Mouse (Mus musculus) layer of hippocampus, postnatal 25 days (tissue): ENCODE data around the gene Sp140. TPM values are rescaled to one million over a fixed set of nuclear protein-coding genes. Genes with fewer than 3 reads are reported as not detected.
"Not testable (repeated sequence)": the region's sequence is repeated elsewhere in the genome, so short reads cannot be mapped to it uniquely, and the experiment has no call there.

Experiments used
- DNase-seq, 2 experiments: peaks; one replicate each; pipeline ENCODE4 v3.0.0; 2022; ENCODE audit warnings: mixed read lengths in 2 of 2, low spot score in 1 of 2; ENCODE audit errors: extremely low spot score in 1 of 2
- total RNA-seq, 2 experiments: library from RNA; stranded (reverse); gene quantifications; 2 replicates each; pipeline ENCODE4 v1.2.3; 2021

Gene Sp140
- total RNA-seq, 2 experiments from 2014 or later = 0.17 to 0.45 TPM

GRCm38 (mm10) chr1:85636936-85637335 is 36.8 kb downstream of the Sp140 start:
- not testable (repeated sequence) for DNase-seq

DNA sequence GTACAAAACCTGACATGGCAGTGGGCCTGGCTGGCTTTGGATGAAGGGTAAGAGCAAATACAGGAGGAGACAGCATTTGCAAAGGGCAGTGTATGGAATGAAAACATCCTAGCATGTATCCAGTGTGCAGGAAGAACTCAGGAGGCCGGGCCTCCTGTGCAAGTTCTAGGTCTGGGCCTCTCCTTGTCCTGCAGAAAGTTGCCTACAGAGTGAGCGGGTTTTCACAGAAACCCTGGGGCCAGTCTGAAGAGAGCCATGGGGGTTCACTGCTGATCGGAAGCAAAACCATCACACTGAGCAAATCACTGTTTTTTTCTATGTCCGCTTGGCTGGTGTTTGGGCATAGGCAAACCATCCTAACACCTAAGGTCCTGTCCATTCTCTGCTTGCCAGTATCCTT is 38.0 kb downstream of the Sp140 start:
- not testable (repeated sequence) for DNase-seq

DNA sequence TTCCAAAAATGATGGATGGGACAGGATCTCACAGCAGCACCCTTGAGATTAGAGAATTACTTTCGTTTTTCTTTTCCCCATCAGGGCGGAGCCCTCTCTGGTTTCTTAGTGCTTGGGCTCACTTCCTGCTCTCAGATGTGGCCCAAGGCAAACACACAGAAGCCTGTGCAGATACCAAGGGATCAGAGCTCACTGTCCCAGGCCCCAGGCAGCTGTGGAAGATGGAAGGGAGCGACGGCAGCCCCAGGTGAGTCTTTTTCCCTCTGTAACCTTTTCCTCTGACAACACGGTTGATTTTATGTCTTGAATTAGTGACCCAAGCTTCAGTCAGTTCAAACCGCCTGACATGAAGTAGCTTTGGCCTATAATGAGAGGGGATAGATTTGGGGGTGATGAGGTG is 49.7 kb downstream of the Sp140 start, which contains the start of gene Sp100:
TSS of gene Sp100 (plus strand) at position 108 of the 400 bp plus-strand sequence.
- DNase-seq = not testable (repeated sequence)

GRCm38 (mm10) chr1:85650524-85650923 is 50.3 kb downstream of the Sp140 start:
- DNase-seq = not testable (repeated sequence)

DNA sequence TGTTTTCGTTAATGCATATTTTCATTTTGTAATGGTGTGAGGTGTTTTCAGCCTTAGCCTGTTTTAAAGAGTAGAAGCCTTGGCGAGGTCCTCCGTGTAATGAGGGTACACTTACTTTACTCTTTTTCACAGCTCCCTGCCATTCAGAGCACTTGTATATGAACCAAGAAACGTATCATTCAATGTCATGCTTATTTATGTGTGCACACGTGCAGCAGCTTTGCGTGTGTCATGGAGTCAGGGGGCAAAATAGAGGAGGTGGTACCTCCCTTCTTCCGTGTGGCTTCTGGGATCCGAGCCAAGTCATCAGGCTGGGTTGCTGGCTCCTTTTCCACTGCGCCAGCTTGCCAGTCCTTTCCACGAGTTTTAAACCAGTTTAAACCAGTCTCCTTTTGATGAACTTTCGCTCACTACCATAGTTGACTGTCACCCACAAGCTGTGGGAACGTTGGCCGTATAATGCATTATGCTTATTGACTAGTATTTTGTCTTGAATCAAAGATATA is 51.6 kb downstream of the Sp140 start:
- peak in 1 of 2 experiments; percentile 11 for DNase-seq

- DNase-seq = not testable (repeated sequence)
Observed at GRCm38 (mm10) chr1:85657211-85657610, 57.0 kb downstream of the Sp140 start.

GRCm38 (mm10) chr1:85664266-85664665 is 64.1 kb downstream of the Sp140 start:
- no peak for DNase-seq

DNA sequence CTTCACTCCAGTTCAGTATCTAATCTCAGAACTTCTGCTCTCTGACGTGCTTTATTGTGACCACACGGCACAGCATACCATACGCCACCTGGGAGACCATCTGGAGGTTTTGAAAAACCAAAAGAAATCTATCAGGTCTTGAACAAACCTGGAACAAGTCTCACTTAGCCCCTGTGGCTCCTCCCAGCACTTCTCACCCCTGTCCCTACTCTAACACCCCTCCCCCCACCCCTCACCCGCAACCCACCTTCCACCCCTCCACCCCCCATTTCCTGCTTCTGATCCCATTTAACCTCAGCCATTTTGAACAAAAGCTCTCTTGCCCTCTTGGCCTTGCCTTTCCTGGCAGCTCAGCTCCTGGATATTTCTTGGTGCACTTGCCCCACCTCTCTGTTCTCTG is 80.0 kb downstream of the Sp140 start:
- DNase-seq = no peak

- DNase-seq = no peak
Observed at GRCm38 (mm10) chr1:85686666-85687065, 86.5 kb downstream of the Sp140 start.

- no peak for DNase-seq
Observed at GRCm38 (mm10) chr1:85687346-85687745, 87.2 kb downstream of the Sp140 start.

DNA sequence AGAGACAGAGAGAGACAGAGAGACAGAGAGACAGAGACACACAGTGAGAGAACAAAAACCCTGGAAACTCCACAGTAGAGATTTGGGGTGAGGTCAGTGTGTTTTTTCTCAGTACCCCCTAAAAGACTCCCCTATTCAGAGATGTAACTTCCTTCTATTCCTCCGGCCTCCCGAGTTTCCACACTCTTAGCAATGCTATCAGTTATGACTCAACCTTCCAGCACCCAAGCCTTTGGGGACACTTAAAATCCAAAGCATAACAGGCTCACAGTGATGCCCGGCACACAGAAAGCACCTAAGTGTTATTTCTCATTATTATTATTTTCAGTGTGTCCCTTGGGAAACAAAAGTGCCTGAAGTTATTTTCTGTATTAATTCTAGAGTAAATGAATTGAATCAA is 90.4 kb downstream of the Sp140 start:
- no peak for DNase-seq

GRCm38 (mm10) chr1:85692281-85692680 is 92.1 kb downstream of the Sp140 start:
- no peak for DNase-seq

DNA sequence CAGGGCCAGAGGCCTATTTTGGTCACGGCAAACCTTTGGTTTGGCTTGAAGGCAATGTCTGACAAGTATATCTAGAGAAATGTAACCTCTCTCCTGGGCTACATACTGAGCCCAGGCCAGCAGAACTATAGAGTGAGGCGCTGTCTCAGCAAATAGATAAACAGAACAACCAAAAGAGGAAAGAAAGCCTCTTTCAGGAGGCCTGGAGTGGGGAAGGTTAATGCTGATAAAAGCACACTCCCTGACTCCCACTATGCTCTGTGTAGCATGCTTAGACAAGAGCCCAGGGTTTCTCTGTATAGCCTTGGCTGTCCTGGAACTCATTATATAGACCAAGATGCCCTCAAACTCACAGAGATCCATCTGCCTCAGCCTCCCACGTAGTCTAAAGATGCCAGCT is 93.1 kb downstream of the Sp140 start:
- no peak for DNase-seq

Other genes with a start within 250 kb of the Sp140 start
- gene G530012D18Rik, start 24.7 kb upstream of the Sp140 start, total RNA-seq = not detected
- gene Sp110, start 1.6 kb upstream of the Sp140 start, total RNA-seq = 1 to 10 TPM in 1 of 2 experiments, under 1 TPM in 1; 0.81 to 1.2 TPM
- 1 to 10 TPM; 1.1 to 1.7 TPM for gene Sp100, start 49.6 kb downstream of the Sp140 start, total RNA-seq
- under 1 TPM; 0.44 to 0.75 TPM for gene A630001G21Rik, start 178.3 kb downstream of the Sp140 start, total RNA-seq
- 100 to 1,000 TPM; 149 to 151 TPM for gene Cab39, start 193.1 kb downstream of the Sp140 start, total RNA-seq